Mouse (Mus musculus) thymus, adult 2 months (tissue): ENCODE measurements around the gene Vinac1. TPM values are rescaled to one million over a fixed set of nuclear protein-coding genes. Genes with fewer than 3 reads are reported as not detected.
"Not testable (repeated sequence)": the region's sequence is repeated elsewhere in the genome, so short reads cannot be mapped to it uniquely, and the experiment has no call there.

Source experiments
- DNase-seq: peaks from one replicate; pipeline ENCODE4 v3.0.0; 2021
- H3K27ac ChIP-seq: fragments of 200-500 bp; 2 replicates; pipeline ENCODE4 v1.5.1; 2012; ENCODE audit warnings: low read length, control low read depth; ENCODE audit not compliant: control insufficient read depth, insufficient read depth
- H3K27me3 ChIP-seq: fragments of 200-500 bp; 2 replicates; pipeline ENCODE4 v1.6.1; 2012; ENCODE audit warnings: mild to moderate bottlenecking, low read length, moderate library complexity, mixed read lengths; ENCODE audit not compliant: control insufficient read depth, insufficient read depth
- H3K36me3 ChIP-seq: fragments of 200-500 bp; 2 replicates; pipeline ENCODE4 v1.6.1; 2012; ENCODE audit warnings: mild to moderate bottlenecking, low read length, moderate library complexity; ENCODE audit not compliant: control insufficient read depth, insufficient read depth
- H3K4me1 ChIP-seq: fragments of 200-500 bp; replicated peaks from 2 replicates; pipeline ENCODE4 v1.6.1; 2012; ENCODE audit warnings: low read length; ENCODE audit not compliant: control insufficient read depth, insufficient read depth
- H3K4me3 ChIP-seq: fragments of 200-500 bp; 2 replicates; pipeline ENCODE4 v1.5.1; 2012; ENCODE audit warnings: mild to moderate bottlenecking, low read length, control low read depth, moderate library complexity; ENCODE audit not compliant: control insufficient read depth, insufficient read depth
- CTCF ChIP-seq: fragments of 200-500 bp; IDR thresholded peaks from 2 replicates; pipeline ENCODE4 v1.5.1; 2012; ENCODE audit warnings: mild to moderate bottlenecking, control low read depth, low read length, moderate library complexity, borderline replicate concordance; ENCODE audit not compliant: control insufficient read depth, poor library complexity, insufficient read depth; ENCODE audit errors: extremely low read depth
- POLR2A ChIP-seq: fragments of 200-500 bp; IDR thresholded peaks from 2 replicates; pipeline ENCODE4 v1.6.1; 2012; ENCODE audit warnings: mild to moderate bottlenecking, low read length, control low read depth, moderate library complexity; ENCODE audit not compliant: control insufficient read depth, poor library complexity, insufficient read depth; ENCODE audit errors: extremely low read depth
- WGBS: fragments of 180-500 bp; shearing (Covaris S2); methylation state at CpG from one replicate; pipeline ENCODE4 v1.1.7; 2018; 5-methylcytosine and 5-hydroxymethylcytosine counted together
- polyA plus RNA-seq: library from polyadenylated mRNA; depleted of rRNA; stranded (reverse); fragments of >200 nt; gene quantifications from 2 replicates; pipeline ENCODE4 v1.2.3, GENCODE M21; 2012

The Vinac1 gene
- polyA plus RNA-seq, 1 experiment, result 0.16 TPM

DNA sequence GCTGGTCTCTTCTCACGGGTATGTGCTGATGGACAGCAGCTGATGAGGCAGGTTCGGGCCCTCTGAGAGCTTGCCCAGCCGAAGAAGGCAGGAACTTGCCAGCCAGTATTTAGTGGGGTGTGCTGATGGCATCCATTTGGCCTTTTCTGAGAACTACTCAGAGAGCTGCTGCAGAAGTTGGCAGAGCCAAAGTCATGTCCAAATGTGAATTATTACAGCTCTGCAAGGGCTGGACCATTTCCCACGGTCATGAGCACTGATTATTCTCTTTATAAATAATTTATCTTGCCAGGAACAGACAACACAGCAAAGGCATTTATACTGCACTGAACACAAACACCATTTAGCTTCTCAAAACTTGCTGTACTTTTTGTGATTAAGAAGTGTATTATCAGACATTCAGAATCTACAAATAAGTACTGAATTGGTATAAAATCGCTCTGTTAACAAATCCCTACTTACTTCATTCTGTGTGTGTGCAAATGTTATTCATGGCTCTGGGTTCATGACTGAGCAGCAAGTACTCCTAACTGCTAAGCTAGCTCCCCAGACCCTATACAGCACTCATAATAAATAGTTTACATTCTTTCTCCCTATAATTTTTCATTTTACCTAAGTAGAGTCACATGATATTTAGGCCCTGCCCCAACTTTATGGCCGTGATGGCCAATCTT, 1.7 kb downstream of the Vinac1 start:
- Histone ChIP-seq H3K27ac (no peak overlapping the region), H3K4me1 (no peaks in the 10 kb centered on the region), H3K27me3 (no peaks in the 10 kb centered on the region), H3K4me3 (no peak overlapping the region), H3K36me3 (no peaks in the 10 kb centered on the region)
- 87% methylated on average over 6 of the region's 6 CpGs for WGBS
- no peak for TF ChIP-seq CTCF
- TF ChIP-seq POLR2A, result no peak
- no peak for DNase-seq

DNA sequence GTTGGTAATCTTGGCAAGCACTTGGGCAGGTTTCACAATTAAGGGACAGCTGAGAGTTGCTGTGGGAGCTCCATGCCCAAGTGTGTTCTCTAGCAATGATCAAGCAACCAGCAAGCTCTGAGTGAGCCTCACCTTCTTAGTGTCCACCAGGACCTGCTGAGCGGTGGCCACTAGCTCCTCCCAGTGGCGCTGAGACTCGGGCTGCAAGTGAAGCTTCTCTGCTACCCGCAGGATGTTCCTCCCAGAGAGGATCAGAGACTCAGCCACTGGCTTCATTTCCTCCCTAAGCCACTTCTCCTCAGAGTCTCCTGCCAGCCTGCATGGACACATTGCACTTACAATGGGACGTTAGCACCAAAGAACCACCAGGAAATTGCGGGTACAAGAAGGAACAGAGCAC, 7.4 kb downstream of the Vinac1 start:
- peak; percentile 27 for DNase-seq
- H3K4me1 ChIP-seq, result peaks cover 20% of the 10 kb centered on the region
- TF ChIP-seq POLR2A (no peak), CTCF (no peak)
- no peak overlapping the region for H3K4me3 ChIP-seq
- H3K36me3 ChIP-seq, result no peaks in the 10 kb centered on the region
- 5% methylated on average over 6 of the region's 6 CpGs for WGBS
- H3K27ac ChIP-seq, result no peak overlapping the region
- H3K27me3 ChIP-seq, result no peaks in the 10 kb centered on the region

DNA sequence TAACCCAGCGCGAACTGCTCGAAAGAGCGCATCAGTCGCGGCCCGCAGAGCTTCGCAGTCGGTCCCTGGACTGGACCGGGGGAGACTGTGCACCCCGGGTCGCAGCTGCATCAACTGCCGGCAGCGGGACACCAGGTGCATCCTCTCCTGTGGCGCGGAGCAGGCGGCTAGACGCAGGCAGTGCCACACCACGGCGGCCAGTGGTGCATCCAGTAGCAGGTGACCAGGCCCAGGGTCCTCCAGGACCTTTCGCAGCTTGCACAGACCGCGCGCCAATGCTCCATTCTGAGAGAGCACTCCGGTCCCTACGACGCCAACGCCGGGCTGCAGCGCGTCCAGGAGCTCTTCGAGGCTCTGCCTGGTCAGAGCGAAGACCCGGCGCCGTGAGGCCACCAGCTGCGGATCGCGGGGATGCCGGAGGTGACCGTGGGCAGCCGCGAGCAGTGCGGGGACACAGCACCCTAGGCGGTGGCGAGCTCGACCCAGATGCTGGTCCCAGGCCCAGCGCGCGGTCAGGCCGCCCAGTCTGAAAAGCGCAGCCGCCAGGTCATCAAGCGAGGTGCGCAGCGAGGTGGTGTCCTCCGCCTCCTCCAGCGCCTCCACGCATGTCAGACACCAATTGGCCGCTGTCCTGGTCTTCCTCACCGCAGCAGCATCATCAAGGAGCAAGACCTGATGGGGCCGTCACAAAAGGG, 8.9 kb downstream of the Vinac1 start:
- H3K36me3 ChIP-seq, result no peaks in the 10 kb centered on the region
- peak; percentile 56 for DNase-seq
- peak overlapping the region; percentile 32 for H3K4me3 ChIP-seq
- peaks cover 20% of the 10 kb centered on the region for H3K4me1 ChIP-seq
- H3K27me3 ChIP-seq, result no peaks in the 10 kb centered on the region
- 9% methylated on average over 62 of the region's 62 CpGs for WGBS
- no peak overlapping the region for H3K27ac ChIP-seq
- TF ChIP-seq POLR2A, result no peak
- TF ChIP-seq CTCF, result no peak

DNA sequence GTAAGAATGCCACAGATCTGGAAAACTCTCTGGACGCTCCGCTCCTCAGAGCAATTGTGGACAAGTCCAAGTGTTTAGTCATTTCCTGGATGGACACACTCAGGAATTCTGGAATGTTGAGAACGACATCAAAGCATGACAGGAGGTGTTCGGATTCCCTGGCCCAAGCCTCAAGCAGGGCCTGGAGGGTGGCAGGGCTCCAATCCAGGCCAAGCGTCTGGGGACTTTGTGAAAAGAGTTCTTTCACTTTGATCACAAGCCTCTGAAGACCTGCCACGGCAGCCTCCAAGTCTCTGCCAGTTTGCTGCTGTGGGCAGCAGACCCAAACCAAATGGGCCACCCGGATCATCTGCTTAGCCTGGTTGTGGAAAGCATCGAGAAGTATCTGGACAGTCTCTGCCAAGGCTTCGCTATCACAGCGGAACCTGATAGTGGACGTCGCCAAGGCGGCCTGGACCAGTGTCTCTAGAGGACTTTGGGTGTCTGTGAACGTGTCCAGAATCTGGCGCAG, 9.5 kb downstream of the Vinac1 start:
- Histone ChIP-seq H3K4me3 (peak overlapping the region; percentile 32), H3K4me1 (peaks cover 20% of the 10 kb centered on the region), H3K36me3 (no peaks in the 10 kb centered on the region), H3K27ac (no peak overlapping the region), H3K27me3 (no peaks in the 10 kb centered on the region)
- DNase-seq, result no peak
- 32% methylated on average over 15 of the region's 15 CpGs for WGBS
- TF ChIP-seq CTCF, result no peak
- no peak for TF ChIP-seq POLR2A

DNA sequence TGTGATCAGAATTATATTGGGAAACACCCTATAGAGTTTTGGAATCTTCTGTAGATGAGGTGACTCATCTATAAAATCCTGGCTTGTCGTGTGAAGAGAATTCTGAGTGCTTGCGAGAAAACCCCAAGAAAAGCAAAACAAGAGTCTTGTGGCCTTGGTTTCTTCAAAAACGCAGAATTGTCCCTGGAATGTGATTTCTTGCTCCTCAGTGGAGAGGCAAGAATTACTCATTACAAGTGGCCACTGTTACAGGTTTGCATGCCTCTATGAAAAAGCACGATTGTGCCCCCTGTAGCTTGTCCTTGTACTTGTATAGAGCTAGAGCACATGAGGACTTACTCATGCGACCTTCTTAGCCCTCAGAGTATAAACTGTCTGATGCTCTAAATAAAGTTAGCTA, 12.6 kb downstream of the Vinac1 start:
- no peak for DNase-seq
- TF ChIP-seq POLR2A, result no peak
- no peak for TF ChIP-seq CTCF
- no peak overlapping the region for H3K27ac ChIP-seq
- 95% methylated on average over 5 of the region's 5 CpGs for WGBS
- H3K36me3 ChIP-seq, result no peaks in the 10 kb centered on the region
- H3K27me3 ChIP-seq, result no peaks in the 10 kb centered on the region
- no peak overlapping the region for H3K4me3 ChIP-seq
- H3K4me1 ChIP-seq, result peaks cover 15% of the 10 kb centered on the region

DNA sequence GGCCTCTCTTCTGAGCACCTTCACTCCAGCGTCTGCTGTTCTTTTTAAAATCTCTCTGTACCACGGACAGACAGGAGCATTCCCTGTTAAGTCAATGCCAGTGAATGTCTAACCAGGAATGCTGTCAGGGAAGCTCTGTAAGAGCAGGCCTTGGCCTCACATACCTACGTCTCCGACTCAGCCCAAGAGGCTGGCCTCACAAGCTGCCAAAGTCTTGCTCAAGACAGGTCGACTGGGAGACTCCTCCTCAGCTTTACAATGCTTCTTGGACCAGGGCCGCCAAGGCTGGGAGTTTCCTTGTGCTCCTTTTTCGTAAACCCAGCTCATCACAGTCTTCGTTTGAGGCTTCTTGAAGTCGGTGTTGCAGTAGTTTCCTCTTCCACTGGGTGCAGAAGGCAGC, 23.2 kb downstream of the Vinac1 start:
- H3K4me1 ChIP-seq, result no peaks in the 10 kb centered on the region
- H3K27me3 ChIP-seq, result no peaks in the 10 kb centered on the region
- no peaks in the 10 kb centered on the region for H3K36me3 ChIP-seq
- no peak overlapping the region for H3K4me3 ChIP-seq
- no peak overlapping the region for H3K27ac ChIP-seq
- TF ChIP-seq POLR2A, result no peak
- no peak for TF ChIP-seq CTCF
- no peak for DNase-seq
- 87% methylated on average over 9 of the region's 9 CpGs for WGBS

DNA sequence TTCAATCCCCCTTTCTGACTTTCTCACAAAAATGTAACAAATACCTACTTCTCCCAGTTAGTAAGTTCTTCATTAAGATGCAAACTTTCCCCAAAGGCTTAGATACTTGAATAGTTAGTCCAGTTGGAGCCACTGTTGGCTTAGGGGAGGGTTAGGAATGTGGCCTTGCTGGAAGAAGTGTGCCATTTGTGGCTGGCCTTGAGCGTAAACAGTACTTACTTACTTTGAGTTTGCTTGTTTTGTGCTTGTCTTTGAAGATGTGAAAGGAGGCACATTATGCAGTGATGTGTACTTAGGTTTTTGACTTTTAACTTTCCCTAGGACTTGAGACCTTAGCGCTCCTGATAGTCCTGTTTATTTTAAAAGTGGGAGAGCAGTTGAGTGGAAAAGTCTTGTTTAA, 27.9 kb downstream of the Vinac1 start:
- Histone ChIP-seq H3K4me1 (no peaks in the 10 kb centered on the region), H3K27ac (no peak overlapping the region), H3K4me3 (no peak overlapping the region), H3K27me3 (no peaks in the 10 kb centered on the region), H3K36me3 (0 out of 2 replicates have a peak, but pooled peaks cover 5% of the 10 kb centered on the region)
- DNase-seq, result no peak
- 95% methylated on average over 2 of the region's 2 CpGs for WGBS
- no peak for TF ChIP-seq POLR2A
- TF ChIP-seq CTCF, result no peak

DNA sequence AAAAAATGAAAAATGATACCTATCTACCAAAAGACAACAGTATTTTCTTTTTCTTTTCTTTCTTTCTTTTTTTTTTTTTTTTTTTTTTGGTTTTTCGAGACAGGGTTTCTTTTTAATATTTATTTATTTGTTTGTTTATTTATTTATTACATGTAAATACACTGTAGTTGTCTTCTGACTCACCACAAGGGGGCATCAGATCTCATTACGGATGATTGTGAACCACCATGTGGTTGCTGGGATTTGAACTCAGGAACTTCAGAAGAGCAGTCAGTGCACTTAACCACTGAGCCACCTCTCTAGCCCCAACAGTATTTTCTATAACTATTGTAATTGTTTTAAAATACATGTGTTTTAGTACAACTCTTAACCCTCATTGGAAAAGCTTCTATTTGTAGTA, 39.1 kb downstream of the Vinac1 start:
- DNase-seq, result peak; percentile 6
- H3K27me3 ChIP-seq, H3K4me1 ChIP-seq, H3K27ac ChIP-seq, H3K36me3 ChIP-seq, H3K4me3 ChIP-seq: not testable (repeated sequence)
- WGBS, result 78% methylated on average over 2 of the region's 2 CpGs
